Mouse (Mus musculus) G1E (cell line): ENCODE results near the gene Dzip3. TPM values are rescaled to one million over a fixed set of nuclear protein-coding genes. Genes with fewer than 3 reads are reported as not detected.

Experiments used
- ATAC-seq: 2 replicates; pipeline ENCODE4 v1.8.0; 2016; ENCODE audit warnings: mild to moderate bottlenecking; ENCODE audit not compliant: insufficient number of reproducible peaks, poor library complexity, low FRiP score, severe bottlenecking; ENCODE audit errors: extremely low read depth
- DNase-seq: peaks from one replicate; pipeline ENCODE4 v3.0.0; 2012; ENCODE audit warnings: low spot score
- H3K27me3 ChIP-seq: 2 replicates; pipeline ENCODE4 v1.6.1; 2012; ENCODE audit warnings: mild to moderate bottlenecking, low read length, inconsistent platforms; ENCODE audit not compliant: insufficient read depth
- H3K36me3 ChIP-seq: replicated peaks from 2 replicates; pipeline ENCODE3; 2012; ENCODE audit warnings: mild to moderate bottlenecking, inconsistent platforms
- H3K4me1 ChIP-seq: 2 replicates; pipeline ENCODE4 v1.6.1; 2012; ENCODE audit warnings: low read depth, low read length, inconsistent platforms, mixed read lengths; ENCODE audit not compliant: insufficient read depth
- H3K4me3 ChIP-seq: 2 replicates; pipeline ENCODE4 v1.5.1; 2012; ENCODE audit warnings: low read depth, mild to moderate bottlenecking, inconsistent platforms, low read length, moderate library complexity, mixed read lengths
- H3K9me3 ChIP-seq: replicated peaks from 2 replicates; pipeline ENCODE4 v1.6.1; 2012; ENCODE audit warnings: inconsistent platforms
- CTCF ChIP-seq: IDR thresholded peaks from 2 replicates; pipeline ENCODE4 v1.5.1; 2012; ENCODE audit warnings: low read depth, low read length, inconsistent platforms, mixed read lengths
- GATA1 ChIP-seq: IDR thresholded peaks from 2 replicates; pipeline ENCODE4 v1.6.1; 2012; ENCODE audit warnings: borderline replicate concordance, low read length, inconsistent platforms, mixed read lengths
- GATA2 ChIP-seq: IDR thresholded peaks from 2 replicates; pipeline ENCODE4 v1.6.1; 2012; ENCODE audit warnings: low read depth, low read length, inconsistent platforms, borderline replicate concordance
- POLR2AphosphoS5 ChIP-seq: IDR thresholded peaks from 2 replicates; pipeline ENCODE4 v1.6.1; 2012; ENCODE audit warnings: low read depth, low read length, inconsistent platforms; ENCODE audit not compliant: insufficient replicate concordance
- TAL1 ChIP-seq: conservative IDR thresholded peaks from 2 replicates; pipeline ENCODE4 v1.6.1; 2012; ENCODE audit warnings: low read depth, low read length, inconsistent platforms, mixed read lengths
- polyA plus RNA-seq: library from polyadenylated mRNA; stranded (reverse); fragments of >175 nt; gene quantifications from 2 replicates; pipeline ENCODE4 v1.2.3, GENCODE M21; 2012
- total RNA-seq, 2 experiments: library from RNA; stranded (forward) in 1 of 2; stranded (reverse) in 1 of 2; fragments of 200-1000 nt in 1 of 2; fragments of >200 nt in 1 of 2; fragmentation: Nextera tagmentation in 1 of 2; gene quantifications; 2 replicates each; pipeline ENCODE4 v1.2.3; 2014 to 2017

The Dzip3 gene
- total RNA-seq (2014; fragmentation: Nextera tagmentation) (166 and 188 TPM in 2 replicates), total RNA-seq (2017) (50.2 and 52.1 TPM in 2 replicates), polyA plus RNA-seq (17.6 and 24.6 TPM in 2 replicates)

- H3K9me3 ChIP-seq, result 0 out of 2 replicates have a peak, but pooled peaks cover 3% of the 10 kb centered on the region
- TF ChIP-seq GATA2 (no peak), GATA1 (no peak), TAL1 (no peak), POLR2AphosphoS5 (no peak), CTCF (no peak)
- H3K4me1 ChIP-seq, result peaks cover 27% of the 10 kb centered on the region
- peaks cover 21% of the 10 kb centered on the region for H3K36me3 ChIP-seq
- H3K4me3 ChIP-seq, result peak within 1 kb of the TSS; percentile 97
- DNase-seq (peak; percentile 91), ATAC-seq (peak; percentile 94)
- H3K27me3 ChIP-seq, result no peaks in the 10 kb centered on the region
Measured at GRCm38 (mm10) chr16:48993559-48994342, at the start of gene Dzip3, which contains the start of gene Cip2a. Gene Dzip3 (minus strand): TSS chr16:48994165. Gene Cip2a (plus strand): TSS chr16:48994185.

- no peak for DNase-seq
- ATAC-seq, result no peak
- no peaks in the 10 kb centered on the region; the same call in 1 of the 2 replicates for H3K27me3 ChIP-seq
- no peak for TF ChIP-seq TAL1
- TF ChIP-seq CTCF, result no peak
- no peak for TF ChIP-seq POLR2AphosphoS5
- TF ChIP-seq GATA2, result no peak
- no peak for TF ChIP-seq GATA1
- H3K4me1 ChIP-seq, result no peaks in the 10 kb centered on the region
- no peaks in the 10 kb centered on the region for H3K36me3 ChIP-seq
- no peaks in the 10 kb centered on the region for H3K9me3 ChIP-seq
- H3K4me3 ChIP-seq, result no peak overlapping the region
Measured at GRCm38 (mm10) chr16:49040554-49041221, 46.7 kb upstream of the Dzip3 start.

GRCm38 (mm10) chr16:49037771-49038170 lies 43.8 kb upstream of the Dzip3 start:
- ATAC-seq (no peak), DNase-seq (no peak)
- Histone ChIP-seq H3K4me3 (no peak overlapping the region), H3K9me3 (no peaks in the 10 kb centered on the region), H3K27me3 (no peaks in the 10 kb centered on the region; the same call in 1 of the 2 replicates), H3K36me3 (no peaks in the 10 kb centered on the region), H3K4me1 (no peaks in the 10 kb centered on the region)
- TF ChIP-seq TAL1 (no peak), POLR2AphosphoS5 (no peak), CTCF (no peak), GATA2 (no peak), GATA1 (no peak)

GRCm38 (mm10) chr16:49035852-49036251 lies 41.9 kb upstream of the Dzip3 start:
- Histone ChIP-seq H3K27me3 (no peaks in the 10 kb centered on the region; the same call in 1 of the 2 replicates), H3K4me1 (no peaks in the 10 kb centered on the region), H3K4me3 (no peak overlapping the region), H3K36me3 (no peaks in the 10 kb centered on the region), H3K9me3 (no peaks in the 10 kb centered on the region)
- DNase-seq (no peak), ATAC-seq (no peak)
- TF ChIP-seq CTCF, result no peak
- no peak for TF ChIP-seq TAL1
- TF ChIP-seq POLR2AphosphoS5, result no peak
- no peak for TF ChIP-seq GATA1
- no peak for TF ChIP-seq GATA2

GRCm38 (mm10) chr16:49016620-49017332 lies 22.8 kb upstream of the Dzip3 start:
- TF ChIP-seq TAL1, result no peak
- Histone ChIP-seq H3K4me3 (no peak overlapping the region), H3K4me1 (no peaks in the 10 kb centered on the region), H3K27me3 (no peaks in the 10 kb centered on the region), H3K36me3 (peaks cover 58% of the 10 kb centered on the region), H3K9me3 (no peaks in the 10 kb centered on the region)
- DNase-seq (no peak), ATAC-seq (no peak)

- no peak for ATAC-seq
Measured at GRCm38 (mm10) chr16:49004151-49004550, 10.2 kb upstream of the Dzip3 start.

More at GRCm38 (mm10) chr16:49004151-49004550, 10.2 kb upstream of the Dzip3 start:
- H3K9me3 ChIP-seq, result no peaks in the 10 kb centered on the region
- TF ChIP-seq GATA2 (no peak), POLR2AphosphoS5 (no peak), TAL1 (no peak), CTCF (no peak), GATA1 (no peak)
- no peak for DNase-seq
- H3K4me1 ChIP-seq, result no peaks in the 10 kb centered on the region
- no peak overlapping the region for H3K4me3 ChIP-seq
- H3K36me3 ChIP-seq, result peaks cover 72% of the 10 kb centered on the region
- H3K27me3 ChIP-seq, result no peaks in the 10 kb centered on the region
